In genomic region chr6:8668013-8668811, GRCm38 (mm10) we compare ENCODE assay signal across 20 mouse cellular contexts.
"Had no signal": no experiment of that assay in that cellular context is flagged by ENCODE, and none has a peak within 500 bp of the region (broad histone marks: within the 10 kb centered on the region; RNA-seq: fewer than 3 reads in every experiment).

No protein-coding gene starts in this region.

- H3K4me1 ChIP-seq: liver, embryonic 13.5 days; stomach, embryonic 15.5 days had no signal

- H3K4me2 ChIP-seq: limb, embryonic 13.5 days; liver, embryonic 13.5 days; midbrain, embryonic 11.5 days; stomach, embryonic 15.5 days had no signal

- H3K9ac ChIP-seq: limb, embryonic 13.5 days; liver, embryonic 13.5 days; stomach, embryonic 15.5 days had no signal

- H3K27ac ChIP-seq: kidney, postnatal 0 days; layer of hippocampus, adult 2 months; limb, embryonic 10.5 days; limb, embryonic 13.5 days; liver, embryonic 13.5 days; stomach, embryonic 15.5 days had no signal

- H3K9me3 ChIP-seq: limb, embryonic 10.5 days; limb, embryonic 13.5 days; liver, embryonic 13.5 days; stomach, embryonic 15.5 days had no signal

- ATAC-seq: intestine, postnatal 0 days had no signal

- DNase-seq: kidney, adult 2 months; kidney, postnatal 25 days; layer of hippocampus, adult 9-11 months; liver; liver, embryonic 13.5 days; lung, adult 2 months; lung, postnatal 14 days; lung, postnatal 4 days; midbrain, embryonic 14.5 days; right cerebral cortex, adult 18-20 months; right cerebral cortex, postnatal 14 days; spleen, adult 18-20 months; thymus, postnatal 25 days had no signal

- H3K36me3 ChIP-seq: limb, embryonic 10.5 days; limb, embryonic 13.5 days; liver, embryonic 13.5 days; stomach, embryonic 15.5 days had no signal

- H3K4me3 ChIP-seq: layer of hippocampus, adult 2 months; limb, embryonic 10.5 days; limb, embryonic 13.5 days; liver, embryonic 13.5 days; stomach, embryonic 15.5 days had no signal

- H3K27me3 ChIP-seq: limb, embryonic 13.5 days; liver, embryonic 13.5 days; stomach, embryonic 15.5 days had no signal
